28 mouse cellular contexts compared by ENCODE assay signal in the genomic region with DNA sequence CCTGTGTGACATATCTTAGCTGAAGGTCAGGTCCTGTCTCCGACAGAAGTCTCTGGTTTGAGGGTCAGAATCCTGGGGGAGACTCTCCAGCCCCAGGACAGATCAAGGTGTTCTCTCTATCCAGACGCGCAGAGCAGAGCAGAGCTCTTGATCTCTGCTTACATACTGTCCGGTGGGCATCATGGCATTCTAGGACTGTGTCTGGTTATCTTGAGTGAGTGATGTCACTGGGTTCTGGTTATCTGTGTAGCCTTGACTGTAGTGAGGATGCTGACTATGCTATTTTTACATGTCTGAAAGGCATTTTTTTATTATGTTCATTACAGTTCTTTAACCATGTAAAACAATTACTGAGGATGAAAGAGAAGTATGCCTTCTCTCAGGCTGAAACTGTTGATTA.
A peak's percentile ranks its signal among the peaks of the same experiment; 100 is the strongest.
DNase-seq lines count a peak whose midpoint lies in the region; ATAC-seq and TF ChIP-seq lines count a peak whose summit lies in the region.
"Had no signal": no experiment of that assay in that cellular context is flagged by ENCODE, and none has a peak within 500 bp of the region (broad histone marks: within the 10 kb centered on the region; RNA-seq: fewer than 3 reads in every experiment).

No protein-coding gene starts in this region.

- H3K9me3 ChIP-seq in liver, embryonic 11.5 days (ENCODE audit: control insufficient read depth, low read length), result no peaks in the 10 kb centered on the region
- H3K9me3 ChIP-seq in liver, embryonic 13.5 days (replicated peaks), result no peaks in the 10 kb centered on the region
- no peaks in the 10 kb centered on the region for H3K9me3 ChIP-seq in liver, postnatal 0 days (ENCODE audit: low read length)
- H3K9me3 ChIP-seq: embryonic facial prominence, embryonic 12.5 days; embryonic facial prominence, embryonic 15.5 days; heart, embryonic 12.5 days; heart, embryonic 15.5 days; hindbrain, embryonic 10.5 days; hindbrain, embryonic 13.5 days had no signal

- no peak overlapping the region for H3K4me3 ChIP-seq in liver, embryonic 11.5 days (ENCODE audit: low read depth, low read length)
- no peak overlapping the region for H3K4me3 ChIP-seq in liver, embryonic 13.5 days (replicated peaks)
- H3K4me3 ChIP-seq in liver, postnatal 0 days (ENCODE audit: low read depth, low read length), result no peak overlapping the region
- H3K4me3 ChIP-seq: embryonic facial prominence, embryonic 12.5 days; embryonic facial prominence, embryonic 15.5 days; heart, embryonic 12.5 days; heart, embryonic 15.5 days; hindbrain, embryonic 10.5 days; hindbrain, embryonic 13.5 days had no signal

- 60% methylated on average over 4 of the region's 4 CpGs for WGBS in liver, embryonic 11.5 days
- 35% methylated on average over 4 of the region's 4 CpGs for WGBS in liver, embryonic 13.5 days (ENCODE audit: insufficient replicate concordance)
- 49% methylated on average over 4 of the region's 4 CpGs for WGBS in liver, postnatal 0 days (ENCODE audit: insufficient replicate concordance)

- TF ChIP-seq CTCF in liver, postnatal 0 days (IDR thresholded peaks at IDR 0.05; ENCODE audit: low read depth), result no peak

- no peaks in the 10 kb centered on the region for H3K27me3 ChIP-seq in liver, embryonic 11.5 days (replicated peaks; ENCODE audit: control insufficient read depth, insufficient read depth, low read length)
- H3K27me3 ChIP-seq in liver, embryonic 13.5 days, result no peaks in the 10 kb centered on the region
- no peaks in the 10 kb centered on the region for H3K27me3 ChIP-seq in liver, postnatal 0 days (ENCODE audit: insufficient read depth, low read length)
- H3K27me3 ChIP-seq: embryonic facial prominence, embryonic 12.5 days; embryonic facial prominence, embryonic 15.5 days; heart, embryonic 12.5 days; heart, embryonic 15.5 days; hindbrain, embryonic 13.5 days had no signal

- H3K4me2 ChIP-seq in liver, embryonic 11.5 days, result no peak overlapping the region
- no peak overlapping the region for H3K4me2 ChIP-seq in liver, embryonic 13.5 days
- H3K4me2 ChIP-seq in liver, postnatal 0 days (ENCODE audit: low read depth, low read length), result no peak overlapping the region
- H3K4me2 ChIP-seq: embryonic facial prominence, embryonic 12.5 days; embryonic facial prominence, embryonic 15.5 days; heart, embryonic 12.5 days; heart, embryonic 15.5 days; hindbrain, embryonic 13.5 days had no signal

- H3K36me3 ChIP-seq in liver, embryonic 11.5 days (ENCODE audit: control insufficient read depth, insufficient read depth, low read length), result no peaks in the 10 kb centered on the region
- H3K36me3 ChIP-seq in liver, embryonic 13.5 days, result no peaks in the 10 kb centered on the region
- H3K36me3 ChIP-seq in liver, postnatal 0 days (replicated peaks; ENCODE audit: insufficient read depth, low read length), result no peaks in the 10 kb centered on the region
- H3K36me3 ChIP-seq: embryonic facial prominence, embryonic 12.5 days; embryonic facial prominence, embryonic 15.5 days; heart, embryonic 12.5 days; heart, embryonic 15.5 days; hindbrain, embryonic 10.5 days; hindbrain, embryonic 13.5 days had no signal

- ATAC-seq in liver, embryonic 11.5 days (replicated peaks; ENCODE audit: low FRiP score), result peak; percentile 73
- ATAC-seq in liver, embryonic 13.5 days (ENCODE audit: low read depth), result peak; percentile 78
- peak; percentile 66 for ATAC-seq in liver, postnatal 0 days
- ATAC-seq in cerebellum, adult (ENCODE audit: insufficient number of reproducible peaks, low FRiP score, low TSS enrichment), result no peak
- ATAC-seq: activated CD4-positive, CD25-positive, alpha-beta regulatory T cell, adult 4 months; forebrain, embryonic 14.5 days; forebrain, postnatal 0 days; hindbrain, embryonic 16.5 days had no signal

- no peak overlapping the region for H3K9ac ChIP-seq in liver, embryonic 11.5 days (ENCODE audit: low read depth, low read length)
- H3K9ac ChIP-seq in liver, embryonic 13.5 days, result no peak overlapping the region
- no peak overlapping the region for H3K9ac ChIP-seq in liver, postnatal 0 days (replicated peaks)
- H3K9ac ChIP-seq: embryonic facial prominence, embryonic 12.5 days; embryonic facial prominence, embryonic 15.5 days; forebrain, postnatal 0 days; heart, embryonic 12.5 days; heart, embryonic 15.5 days; hindbrain, embryonic 13.5 days had no signal

- no peaks in the 10 kb centered on the region for H3K4me1 ChIP-seq in liver, embryonic 11.5 days (replicated peaks; ENCODE audit: control insufficient read depth, insufficient read depth, low read length)
- no peaks in the 10 kb centered on the region for H3K4me1 ChIP-seq in liver, embryonic 13.5 days (replicated peaks)
- no peaks in the 10 kb centered on the region for H3K4me1 ChIP-seq in liver, postnatal 0 days (ENCODE audit: insufficient read depth)
- H3K4me1 ChIP-seq: embryonic facial prominence, embryonic 12.5 days; hindbrain, embryonic 10.5 days had no signal

- no peak overlapping the region for H3K27ac ChIP-seq in liver, embryonic 11.5 days (ENCODE audit: low read depth, low read length)
- H3K27ac ChIP-seq in liver, embryonic 13.5 days, result no peak overlapping the region
- no peak overlapping the region for H3K27ac ChIP-seq in liver, postnatal 0 days (ENCODE audit: low read depth)
- H3K27ac ChIP-seq: embryonic facial prominence, embryonic 12.5 days; embryonic facial prominence, embryonic 15.5 days; heart, embryonic 15.5 days; hindbrain, embryonic 10.5 days; hindbrain, embryonic 13.5 days had no signal

- no peak for DNase-seq in liver, embryonic 11.5 days (ENCODE audit: low spot score)
- DNase-seq in liver, result no peak
- DNase-seq in liver, embryonic 13.5 days, result no peak
- no peak for DNase-seq in liver, postnatal 0 days
- no peak for DNase-seq in urinary bladder, postnatal 10 days (ENCODE audit: low spot score)
- no peak for DNase-seq in adrenal gland, adult 8-10 months
- DNase-seq: adrenal gland, postnatal 10 days; adrenal gland, postnatal 36 days; cerebellum, adult 11-12 months; cerebellum, adult 8-10 months; cerebellum, postnatal 10 days; cerebellum, postnatal 36 days; forebrain, postnatal 0 days; gastrocnemius, adult 2 months; gastrocnemius, postnatal 14 days; heart, adult 11 months; heart, postnatal 10 days; heart, postnatal 36 days had no signal

- no peak for TF ChIP-seq EP300 in liver, postnatal 0 days (IDR thresholded peaks at IDR 0.05; ENCODE audit: low read depth)
